Mouse (Mus musculus): ENCODE measurements around the gene Dynlt1b. TPM values are rescaled to one million over a fixed set of nuclear protein-coding genes. Genes with fewer than 3 reads are reported as not detected.
"Not testable (repeated sequence)": the region's sequence is repeated elsewhere in the genome, so short reads cannot be mapped to it uniquely, and the experiment has no call there.

Gene Dynlt1b
- total RNA-seq, 2 experiments from 2014 or later, result 56.7 to 58.7 TPM

DNA sequence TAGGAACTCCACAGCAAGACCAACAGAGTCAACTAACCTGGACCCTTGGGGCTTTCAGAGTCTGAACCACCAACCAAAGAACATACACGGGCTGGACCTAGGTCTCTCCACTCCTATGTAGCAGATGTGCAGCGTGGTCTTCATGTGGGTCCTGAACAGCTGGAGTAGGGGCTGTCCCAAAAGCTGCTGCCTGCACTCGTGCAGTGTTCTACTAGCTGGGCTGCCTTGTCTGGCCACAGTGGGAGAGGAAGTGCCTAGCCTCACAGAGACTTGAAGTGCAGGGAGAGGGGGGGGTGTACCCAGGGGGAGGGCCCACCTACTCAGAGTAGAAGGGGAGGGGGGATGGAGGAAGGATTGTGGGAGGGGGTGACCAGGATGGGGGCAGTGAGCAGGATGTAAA is 7.1 kb upstream of the Dynlt1b start:
- not testable (repeated sequence) for DNase-seq

DNA sequence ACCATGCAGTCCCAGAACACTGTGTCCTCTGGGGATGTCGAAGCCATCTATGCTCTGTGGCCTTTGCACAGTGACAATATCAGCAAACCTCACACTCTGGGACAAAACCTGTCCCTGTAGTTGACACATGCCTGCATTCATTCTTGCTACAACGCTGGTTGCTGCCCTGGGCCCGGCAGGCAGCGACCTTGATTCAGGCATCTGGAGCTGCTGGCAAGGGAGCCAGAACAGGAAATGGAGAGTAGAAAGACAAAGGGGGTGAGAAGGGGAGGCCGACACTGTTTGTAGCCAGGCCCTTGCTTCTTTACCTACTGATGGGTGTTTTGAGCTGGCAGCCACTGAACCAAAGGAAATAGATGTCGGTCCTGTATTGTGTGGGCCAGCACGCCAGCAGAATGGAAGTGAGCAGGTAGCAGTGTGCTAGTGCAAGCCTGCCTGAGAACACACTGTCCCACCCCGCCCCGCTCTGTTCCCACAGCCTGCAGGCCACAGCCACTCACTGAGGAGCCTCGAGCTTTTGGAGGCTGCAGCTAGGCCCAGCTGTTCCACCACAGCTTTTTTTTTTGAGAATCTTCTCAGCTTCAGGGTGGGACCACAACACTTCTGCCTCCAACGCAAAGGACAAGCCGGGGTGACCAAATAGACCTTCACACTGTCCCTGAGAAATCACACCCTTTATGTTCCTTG is 5.5 kb upstream of the Dynlt1b start:
- DNase-seq, result not testable (repeated sequence)

- DNase-seq, result not testable (repeated sequence)
These were observed 4.6 kb upstream of the Dynlt1b start for GRCm38 (mm10) chr17:6425325-6425724.

- DNase-seq, result not testable (repeated sequence)
These were observed 3.0 kb upstream of the Dynlt1b start for GRCm38 (mm10) chr17:6426869-6427268.

DNA sequence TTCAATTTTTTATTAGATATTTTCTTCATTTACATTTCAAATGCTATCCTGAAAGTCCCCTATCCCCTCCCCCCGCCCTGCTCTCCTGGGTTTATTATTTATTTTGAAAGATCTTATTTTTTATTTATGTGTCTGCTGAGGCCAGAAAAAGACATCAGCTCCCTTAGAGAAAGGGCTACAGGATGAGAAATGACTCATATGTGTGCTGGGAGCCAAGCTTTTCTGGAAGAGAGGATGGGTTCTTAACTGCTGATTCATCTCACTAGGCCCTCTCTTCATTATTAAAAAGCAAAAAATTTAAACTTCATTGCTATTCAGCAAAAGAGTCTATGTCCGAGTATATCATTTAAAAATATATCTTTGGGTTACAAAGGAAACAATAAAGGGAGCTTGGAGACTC is 986 bp upstream of the Dynlt1b start:
- peak; percentile 38 for DNase-seq

GRCm38 (mm10) chr17:6430410-6431001 is 594 bp downstream of the Dynlt1b start:
- not testable (repeated sequence) for DNase-seq

DNA sequence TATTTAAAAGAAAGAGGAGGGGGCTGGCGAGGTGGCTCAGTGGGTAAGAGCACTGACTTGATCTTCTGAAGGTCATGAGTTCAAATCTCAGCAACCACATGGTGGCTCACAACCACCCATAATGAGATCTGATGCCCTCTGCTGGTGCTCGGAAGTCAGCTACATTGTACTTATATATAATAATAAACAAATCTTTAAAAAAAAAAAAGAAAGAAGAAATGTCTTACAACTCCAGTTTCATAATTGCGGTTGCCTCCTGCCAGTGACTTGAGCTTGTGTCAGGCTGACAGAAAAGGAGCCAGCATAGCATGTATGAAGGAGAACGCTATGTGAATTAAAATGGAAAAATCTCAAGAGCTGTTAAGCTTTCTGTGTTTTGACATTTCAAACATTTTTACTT is 2.5 kb downstream of the Dynlt1b start:
- DNase-seq, result not testable (repeated sequence)

- not testable (repeated sequence) for DNase-seq
These were observed 3.8 kb downstream of the Dynlt1b start for GRCm38 (mm10) chr17:6433691-6434090.

- not testable (repeated sequence) for DNase-seq
These were observed 8.2 kb downstream of the Dynlt1b start for GRCm38 (mm10) chr17:6438080-6438479.

GRCm38 (mm10) chr17:6439913-6440312 is 10.0 kb downstream of the Dynlt1b start:
- DNase-seq, result not testable (repeated sequence)

- peak; percentile 16 for DNase-seq
These were observed 10.7 kb downstream of the Dynlt1b start for GRCm38 (mm10) chr17:6440493-6441077.

- DNase-seq, result not testable (repeated sequence)
These were observed 11.3 kb downstream of the Dynlt1b start for GRCm38 (mm10) chr17:6441254-6441653.

DNA sequence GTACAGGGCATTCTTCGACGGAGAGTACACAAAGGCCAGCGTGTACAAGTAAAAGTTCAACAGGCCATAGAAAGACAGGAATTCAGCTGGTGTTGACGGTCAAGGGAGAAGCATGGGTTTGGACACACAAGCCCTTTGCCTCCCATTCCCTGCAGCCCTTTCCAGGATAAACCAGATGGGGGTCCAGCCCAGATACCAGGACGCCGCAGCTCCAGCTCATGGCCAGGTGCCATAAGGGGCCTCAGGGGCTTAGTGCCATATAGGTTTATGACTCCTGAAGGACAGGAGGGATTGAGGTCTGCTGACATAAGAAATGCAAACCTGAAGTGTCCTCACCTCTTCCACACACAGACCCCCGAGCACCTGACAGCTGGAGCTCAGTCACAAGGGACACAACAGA is 12.6 kb downstream of the Dynlt1b start:
- DNase-seq, result peak; percentile 16

- DNase-seq, result not testable (repeated sequence)
These were observed 16.1 kb downstream of the Dynlt1b start for GRCm38 (mm10) chr17:6445794-6446587.

GRCm38 (mm10) chr17:6448293-6448692 is 18.4 kb downstream of the Dynlt1b start:
- DNase-seq, result not testable (repeated sequence)

- DNase-seq, result not testable (repeated sequence)
These were observed 19.3 kb downstream of the Dynlt1b start for GRCm38 (mm10) chr17:6449166-6449565.

DNA sequence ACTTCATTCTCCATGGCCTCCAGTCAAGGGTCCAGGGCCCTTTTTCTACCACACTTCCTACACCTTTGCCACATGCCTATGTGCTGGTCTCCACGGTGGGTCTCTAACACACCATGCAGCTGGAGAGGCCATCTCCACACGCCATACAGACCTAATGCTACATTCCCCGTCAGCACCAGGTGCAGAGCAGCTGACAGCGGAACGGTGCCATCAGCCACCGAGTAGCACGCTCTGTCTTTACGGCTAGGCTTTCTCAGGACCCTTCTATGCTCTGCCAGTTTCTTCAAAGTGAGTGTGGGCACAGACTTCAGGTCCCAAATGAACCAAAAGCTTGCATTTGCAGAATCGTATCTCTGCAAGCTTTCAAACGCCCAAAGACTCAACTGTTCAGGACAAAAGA is 21.3 kb downstream of the Dynlt1b start:
- not testable (repeated sequence) for DNase-seq

DNA sequence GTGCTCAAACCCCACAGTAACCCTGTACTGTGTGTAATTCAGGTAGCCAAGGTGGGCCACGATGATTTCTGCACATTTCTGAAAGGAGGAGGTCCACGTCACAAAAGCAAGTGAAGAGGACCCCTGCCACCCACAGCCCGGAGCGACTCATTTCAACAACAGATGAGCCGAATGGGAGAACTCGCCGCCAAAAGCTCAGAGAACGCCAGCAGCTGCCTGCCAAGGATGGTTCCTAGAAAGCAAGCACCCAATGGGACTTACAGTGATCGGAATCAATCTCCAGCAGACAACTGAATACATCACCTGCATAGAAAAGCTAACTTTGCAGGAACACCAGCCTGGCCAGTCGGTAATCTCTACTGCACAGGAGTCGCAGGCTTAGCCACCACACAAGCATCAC is 22.8 kb downstream of the Dynlt1b start:
- peak; percentile 19 for DNase-seq

- not testable (repeated sequence) for DNase-seq
These were observed 24.8 kb downstream of the Dynlt1b start for GRCm38 (mm10) chr17:6454703-6455102.

- not testable (repeated sequence) for DNase-seq
These were observed 26.0 kb downstream of the Dynlt1b start for GRCm38 (mm10) chr17:6455883-6456282.

DNA sequence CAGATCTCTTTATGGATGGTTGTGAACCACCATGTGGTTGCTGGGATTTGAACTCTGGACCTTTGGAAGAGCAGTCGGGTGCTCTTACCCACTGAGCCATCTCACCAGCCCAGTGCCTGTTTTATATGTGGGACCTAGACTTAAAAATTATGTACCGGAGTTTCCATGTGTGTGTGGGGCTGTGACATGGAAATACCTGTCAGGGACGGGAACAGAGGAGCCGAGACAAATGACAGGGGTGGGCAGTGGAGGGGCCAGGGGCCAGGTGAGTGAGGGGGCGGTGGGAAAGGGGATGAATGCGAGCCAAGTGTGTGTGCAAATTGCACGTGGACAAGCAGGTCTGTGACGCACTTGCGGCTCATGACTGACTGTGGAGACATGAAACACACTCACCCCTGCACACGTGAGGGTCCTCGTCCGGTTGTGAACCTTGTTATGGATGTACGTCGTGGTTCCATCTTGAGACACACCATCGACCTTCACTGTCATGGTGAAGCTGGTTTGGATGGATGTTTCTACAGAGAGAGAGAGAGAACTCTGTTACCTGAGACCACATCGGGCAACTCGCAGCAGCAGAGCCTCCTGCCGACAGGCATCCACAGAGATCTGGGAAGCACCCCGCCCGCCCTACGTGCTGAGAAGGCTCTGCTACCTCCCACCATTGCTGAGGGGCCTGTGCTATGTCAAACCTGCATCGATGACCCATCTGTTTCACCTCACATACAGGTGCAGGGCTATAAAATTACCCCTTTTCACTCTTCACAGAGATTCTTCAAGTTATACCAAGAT is 26.9 kb downstream of the Dynlt1b start:
- DNase-seq, result not testable (repeated sequence)
